Mouse (Mus musculus): ENCODE measurements around the gene Aoah. TPM values are rescaled to one million over a fixed set of nuclear protein-coding genes. Genes with fewer than 3 reads are reported as not detected.
A peak's percentile ranks its signal among the peaks of the same experiment; 100 is the strongest.

Aoah gene
- polyA plus RNA-seq, 1 experiment from 2014 or later = 0.48 TPM

- H3K27me3 ChIP-seq (ENCODE audit: low read depth, poor library complexity, severe bottlenecking) = no peaks in the 10 kb centered on the region
- no peaks in the 10 kb centered on the region for H3K36me3 ChIP-seq
- H3K9me3 ChIP-seq (replicated peaks) = no peaks in the 10 kb centered on the region
- H3K27ac ChIP-seq (replicated peaks) = no peak overlapping the region
- H3K4me3 ChIP-seq = no peak overlapping the region
- no peak for DNase-seq (ENCODE audit: low spot score)
- H3K4me1 ChIP-seq = no peaks in the 10 kb centered on the region
These were observed 142.1 kb downstream of the Aoah start for GRCm38 (mm10) chr13:20936016-20936415.

- no peaks in the 10 kb centered on the region for H3K9me3 ChIP-seq (replicated peaks)
- DNase-seq (ENCODE audit: low spot score) = peak; percentile 52
- no peak overlapping the region for H3K4me3 ChIP-seq
- no peak overlapping the region for H3K27ac ChIP-seq (replicated peaks)
- no peaks in the 10 kb centered on the region for H3K36me3 ChIP-seq
- H3K4me1 ChIP-seq = no peaks in the 10 kb centered on the region
- 29% methylated on average over 5 of the region's 5 CpGs for WGBS
- no peaks in the 10 kb centered on the region for H3K27me3 ChIP-seq (ENCODE audit: low read depth, poor library complexity, severe bottlenecking)
These were observed 143.5 kb downstream of the Aoah start for GRCm38 (mm10) chr13:20937452-20937851.

DNA sequence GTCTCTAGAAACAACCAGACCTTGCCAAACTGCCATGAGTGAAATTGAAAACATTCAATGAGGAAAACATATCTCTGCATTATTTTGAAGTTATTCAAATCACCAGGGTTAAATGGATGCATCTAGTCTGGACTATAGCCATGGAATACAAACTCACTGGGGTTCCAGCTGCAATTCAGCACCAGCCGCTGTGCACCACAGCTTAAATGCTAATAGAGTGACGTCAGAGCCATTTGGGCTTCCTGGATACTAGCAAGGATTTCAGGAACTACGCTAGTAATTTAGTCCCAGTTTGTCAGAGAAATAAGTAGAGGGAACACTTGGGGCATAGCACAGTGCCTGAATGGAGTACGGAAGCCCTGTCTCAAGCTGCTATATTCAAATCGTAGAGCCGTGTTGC is 145.2 kb downstream of the Aoah start:
- H3K36me3 ChIP-seq = no peaks in the 10 kb centered on the region
- no peaks in the 10 kb centered on the region for H3K27me3 ChIP-seq (ENCODE audit: low read depth, poor library complexity, severe bottlenecking)
- H3K9me3 ChIP-seq (replicated peaks) = no peaks in the 10 kb centered on the region
- H3K4me3 ChIP-seq = no peak overlapping the region
- 83% methylated on average over 6 of the region's 6 CpGs for WGBS
- H3K4me1 ChIP-seq = no peaks in the 10 kb centered on the region
- H3K27ac ChIP-seq (replicated peaks) = no peak overlapping the region
- no peak for DNase-seq (ENCODE audit: low spot score)

DNA sequence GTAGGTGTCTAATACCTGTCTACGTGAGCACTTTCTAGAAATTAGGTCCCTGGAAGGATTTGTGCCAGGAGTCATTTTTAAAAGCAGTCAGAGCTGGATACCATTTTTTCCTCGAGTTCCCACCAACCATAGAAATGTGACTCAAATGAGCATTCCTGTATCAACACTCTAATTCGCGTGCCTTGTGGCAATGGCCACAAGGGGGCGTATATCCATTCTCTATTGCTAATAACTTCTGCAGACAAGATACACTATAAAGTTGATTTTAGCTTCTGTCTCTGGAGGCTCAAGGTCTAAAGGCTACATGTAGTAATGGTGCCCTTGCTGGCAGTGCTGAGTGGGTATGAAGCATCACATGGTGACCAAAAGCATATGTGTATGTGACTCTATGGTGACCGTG is 146.5 kb downstream of the Aoah start:
- Histone ChIP-seq H3K36me3 (no peaks in the 10 kb centered on the region), H3K27me3 (ENCODE audit: low read depth, poor library complexity, severe bottlenecking) (no peaks in the 10 kb centered on the region), H3K4me3 (no peak overlapping the region), H3K4me1 (no peaks in the 10 kb centered on the region), H3K9me3 (replicated peaks) (no peaks in the 10 kb centered on the region), H3K27ac (replicated peaks) (no peak overlapping the region)
- 58% methylated on average over 6 of the region's 6 CpGs for WGBS
- DNase-seq (ENCODE audit: low spot score) = peak; percentile 36

- WGBS = 92% methylated on average over 4 of the region's 4 CpGs
- H3K27me3 ChIP-seq (ENCODE audit: low read depth, poor library complexity, severe bottlenecking) = no peaks in the 10 kb centered on the region
These were observed 147.8 kb downstream of the Aoah start for GRCm38 (mm10) chr13:20941707-20942106.

DNA sequence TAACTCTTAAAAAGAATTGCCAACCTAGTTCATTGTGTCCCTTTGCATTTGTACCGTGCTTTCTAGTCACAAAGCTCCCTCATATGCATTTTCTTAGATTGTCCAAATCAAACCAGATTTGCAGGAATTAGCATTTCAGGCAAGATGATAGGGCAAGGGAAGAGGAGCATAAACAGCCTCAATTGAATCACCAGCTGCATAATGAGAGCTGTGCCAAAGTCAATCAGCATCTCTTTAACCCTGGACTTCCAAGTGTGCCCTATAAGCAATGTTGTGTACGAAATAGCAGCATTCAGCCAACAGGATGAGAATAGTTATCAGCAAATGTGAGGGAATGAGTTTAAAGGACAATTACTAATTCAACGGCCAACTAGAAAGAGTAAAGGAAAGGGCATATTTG is 169.2 kb downstream of the Aoah start:
- Histone ChIP-seq H3K27ac (replicated peaks) (no peak overlapping the region), H3K36me3 (no peaks in the 10 kb centered on the region), H3K4me1 (no peaks in the 10 kb centered on the region), H3K27me3 (ENCODE audit: low read depth, poor library complexity, severe bottlenecking) (no peaks in the 10 kb centered on the region), H3K9me3 (replicated peaks) (no peaks in the 10 kb centered on the region), H3K4me3 (no peak overlapping the region)
- no peak for DNase-seq (ENCODE audit: low spot score)
- 81% methylated on average over 3 of the region's 3 CpGs for WGBS

More at GRCm38 (mm10) chr13:20941707-20942106, 147.8 kb downstream of the Aoah start:
- Histone ChIP-seq H3K27ac (replicated peaks) (no peak overlapping the region), H3K36me3 (no peaks in the 10 kb centered on the region), H3K9me3 (replicated peaks) (no peaks in the 10 kb centered on the region), H3K4me1 (no peaks in the 10 kb centered on the region), H3K4me3 (no peak overlapping the region)
- no peak for DNase-seq (ENCODE audit: low spot score)

DNA sequence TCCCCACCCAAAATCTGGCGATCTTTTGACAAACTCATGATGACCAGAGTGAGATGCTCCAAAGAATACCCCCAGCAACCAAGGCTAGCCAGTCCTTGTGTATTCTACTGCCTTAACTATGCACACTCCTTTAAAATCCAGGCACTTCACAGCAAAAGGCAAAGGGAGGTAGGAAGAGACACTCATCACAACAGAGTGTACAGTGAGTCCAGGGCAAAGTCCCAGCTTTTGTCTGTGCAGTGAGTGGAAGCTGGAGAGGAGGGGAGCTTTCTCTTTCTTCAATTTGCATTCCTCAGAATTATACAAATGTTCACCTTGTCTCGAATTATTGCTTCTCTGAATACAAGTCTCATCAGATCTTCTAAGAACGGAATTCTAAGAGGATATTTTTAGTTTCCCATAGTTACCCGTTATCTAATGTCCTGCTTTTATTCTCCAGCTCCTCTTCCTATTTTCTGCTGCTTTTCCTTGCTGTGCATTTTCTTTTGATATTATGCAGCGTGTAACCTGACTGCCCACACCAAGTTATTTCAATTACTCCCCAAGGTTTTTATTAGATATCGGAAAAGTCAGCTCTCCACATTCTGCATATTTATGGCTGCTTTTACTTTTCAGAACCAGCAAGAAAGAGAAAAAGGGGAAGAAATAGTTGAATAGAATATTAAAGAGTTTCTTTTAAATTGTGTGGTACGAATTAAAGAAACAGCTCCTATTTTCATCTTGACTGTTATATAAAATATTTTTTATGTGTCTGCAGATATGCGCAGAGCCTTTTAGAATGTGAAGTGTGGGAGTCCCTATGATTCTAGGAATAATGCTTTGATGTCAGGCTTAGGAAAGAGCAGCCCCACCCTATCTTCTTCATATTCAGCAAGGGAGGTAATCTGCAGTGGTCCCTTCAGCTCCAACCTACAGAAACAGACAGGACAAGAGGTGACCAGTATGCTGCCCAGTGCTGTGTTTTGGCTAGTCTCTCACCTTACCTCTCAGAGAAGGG is 187.6 kb downstream of the Aoah start:
- H3K9me3 ChIP-seq (replicated peaks) = no peaks in the 10 kb centered on the region
- no peak for DNase-seq (ENCODE audit: low spot score)
- no peak overlapping the region for H3K27ac ChIP-seq (replicated peaks)
- H3K4me1 ChIP-seq = no peaks in the 10 kb centered on the region
- no peak overlapping the region for H3K4me3 ChIP-seq
- H3K36me3 ChIP-seq = no peaks in the 10 kb centered on the region
- H3K27me3 ChIP-seq (ENCODE audit: low read depth, poor library complexity, severe bottlenecking) = no peaks in the 10 kb centered on the region
- 92% methylated on average over 8 of the region's 8 CpGs for WGBS

DNA sequence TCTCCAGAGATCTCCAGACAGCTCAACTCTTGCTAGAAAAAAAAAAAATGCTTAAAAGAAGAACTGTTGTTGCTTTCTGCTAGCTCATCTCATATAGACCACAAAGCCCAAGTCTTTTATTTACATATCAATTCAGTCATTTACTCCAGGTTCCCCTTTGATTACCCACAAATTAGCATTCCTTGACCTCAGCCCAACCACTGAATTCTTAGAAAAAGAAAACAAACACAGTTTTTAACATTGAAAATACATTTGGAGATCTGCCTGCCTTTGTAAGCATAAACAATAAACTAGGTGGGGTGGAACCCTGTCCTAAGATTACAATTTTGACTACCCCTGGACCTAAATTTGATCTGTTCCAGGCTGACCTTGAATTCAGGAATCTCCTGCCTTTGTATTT is 191.6 kb downstream of the Aoah start:
- H3K27ac ChIP-seq (replicated peaks) = no peak overlapping the region
- H3K36me3 ChIP-seq = no peaks in the 10 kb centered on the region
- H3K4me3 ChIP-seq = no peak overlapping the region
- H3K9me3 ChIP-seq (replicated peaks) = no peaks in the 10 kb centered on the region
- no peak for DNase-seq (ENCODE audit: low spot score)
- H3K27me3 ChIP-seq (ENCODE audit: low read depth, poor library complexity, severe bottlenecking) = no peaks in the 10 kb centered on the region
- H3K4me1 ChIP-seq = no peaks in the 10 kb centered on the region

DNA sequence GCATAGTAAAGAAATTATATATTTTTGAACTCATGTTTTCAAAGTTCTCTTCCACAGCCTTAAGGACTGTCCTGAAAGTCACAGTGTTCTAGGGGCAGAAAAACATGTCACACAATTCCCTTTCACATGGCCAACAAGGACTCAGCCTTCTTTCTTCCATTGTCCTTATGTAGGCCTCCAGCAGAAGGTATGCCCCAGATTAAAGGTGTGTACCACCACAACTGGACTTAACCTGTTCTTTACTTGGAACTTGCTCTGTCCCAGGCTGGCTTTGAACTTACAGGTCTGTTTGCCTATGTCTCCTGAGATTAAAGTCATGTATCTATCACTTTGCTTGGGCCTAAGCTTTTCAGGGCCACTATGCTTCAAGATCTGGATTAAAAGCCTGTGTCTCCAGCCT is 192.0 kb downstream of the Aoah start:
- no peaks in the 10 kb centered on the region for H3K4me1 ChIP-seq
- no peak overlapping the region for H3K27ac ChIP-seq (replicated peaks)
- DNase-seq (ENCODE audit: low spot score) = no peak
- no peak overlapping the region for H3K4me3 ChIP-seq
- no peaks in the 10 kb centered on the region for H3K36me3 ChIP-seq
- no peaks in the 10 kb centered on the region for H3K27me3 ChIP-seq (ENCODE audit: low read depth, poor library complexity, severe bottlenecking)
- H3K9me3 ChIP-seq (replicated peaks) = no peaks in the 10 kb centered on the region

- H3K4me3 ChIP-seq = no peak overlapping the region
- H3K4me1 ChIP-seq = no peaks in the 10 kb centered on the region
These were observed 211.3 kb downstream of the Aoah start for GRCm38 (mm10) chr13:21005238-21005637.

DNA sequence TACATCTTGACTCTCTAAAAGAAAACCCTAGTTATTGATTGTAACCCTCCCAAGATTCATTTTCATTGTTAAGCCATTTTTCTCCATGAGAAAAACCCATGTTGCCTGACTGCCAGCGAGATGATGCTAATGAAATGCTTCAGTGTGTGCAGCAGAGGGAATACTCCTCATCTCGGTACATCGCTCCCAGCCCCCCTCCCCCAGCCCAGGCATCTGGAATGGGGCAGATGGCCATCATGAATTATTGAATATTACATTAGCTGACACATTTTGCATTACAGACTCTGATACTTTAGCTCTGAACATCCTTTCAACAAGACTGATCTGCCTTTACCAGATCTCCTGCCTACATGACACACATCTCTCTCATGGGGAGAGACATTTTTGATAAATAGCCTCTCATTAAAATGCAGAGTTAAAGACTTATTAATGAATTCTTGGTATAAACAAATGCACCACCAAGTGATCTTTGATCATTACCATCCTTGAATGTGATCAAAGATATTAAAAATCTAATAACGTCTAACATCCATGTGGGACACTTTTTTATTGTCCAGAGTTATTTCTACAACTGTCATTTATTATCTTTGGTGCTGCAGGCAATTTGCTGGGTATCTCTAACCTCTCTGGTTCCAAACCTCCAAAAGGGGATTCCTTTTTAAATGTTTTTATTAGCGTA is 211.9 kb downstream of the Aoah start:
- Histone ChIP-seq H3K9me3 (replicated peaks) (no peaks in the 10 kb centered on the region), H3K4me3 (no peak overlapping the region), H3K4me1 (no peaks in the 10 kb centered on the region), H3K27me3 (ENCODE audit: low read depth, poor library complexity, severe bottlenecking) (no peaks in the 10 kb centered on the region), H3K27ac (replicated peaks) (no peak overlapping the region), H3K36me3 (no peaks in the 10 kb centered on the region)
- DNase-seq (ENCODE audit: low spot score) = no peak
- WGBS = 82% methylated on average over 5 of the region's 5 CpGs

More at GRCm38 (mm10) chr13:21005238-21005637, 211.3 kb downstream of the Aoah start:
- Histone ChIP-seq H3K9me3 (replicated peaks) (no peaks in the 10 kb centered on the region), H3K36me3 (no peaks in the 10 kb centered on the region), H3K27me3 (ENCODE audit: low read depth, poor library complexity, severe bottlenecking) (no peaks in the 10 kb centered on the region), H3K27ac (replicated peaks) (no peak overlapping the region)
- DNase-seq (ENCODE audit: low spot score) = no peak
- 89% methylated on average over 5 of the region's 5 CpGs for whole genome bisulfite sequencing

- Histone ChIP-seq H3K9me3 (replicated peaks) (no peaks in the 10 kb centered on the region), H3K27me3 (ENCODE audit: low read depth, poor library complexity, severe bottlenecking) (no peaks in the 10 kb centered on the region), H3K36me3 (no peaks in the 10 kb centered on the region), H3K4me3 (no peak overlapping the region), H3K27ac (replicated peaks) (no peak overlapping the region), H3K4me1 (no peaks in the 10 kb centered on the region)
- no peak for DNase-seq (ENCODE audit: low spot score)
- WGBS = 92% methylated on average over 4 of the region's 4 CpGs
These were observed 212.4 kb downstream of the Aoah start for GRCm38 (mm10) chr13:21006321-21006653.

DNA sequence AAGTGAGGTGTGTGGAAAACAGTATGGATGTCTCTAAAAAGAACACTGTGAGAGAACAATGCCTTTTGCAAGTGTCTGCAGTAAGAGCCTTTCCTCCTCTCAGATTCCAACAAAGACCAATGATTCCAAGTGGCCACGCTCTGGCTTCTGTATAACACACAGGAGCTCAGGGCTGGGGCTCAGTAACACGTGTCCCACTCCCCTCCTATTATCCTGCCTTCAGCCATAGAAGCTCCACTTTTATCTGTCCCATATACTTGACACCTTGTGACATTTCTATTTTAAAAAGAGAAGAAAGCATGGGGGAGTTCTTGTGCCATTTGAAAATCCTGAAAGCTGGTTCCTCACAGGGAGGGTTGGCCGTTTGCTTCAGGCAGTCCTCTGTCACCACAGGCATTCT is 219.7 kb downstream of the Aoah start:
- DNase-seq (ENCODE audit: low spot score) = no peak
- no peaks in the 10 kb centered on the region for H3K36me3 ChIP-seq
- WGBS = 80% methylated on average over 3 of the region's 3 CpGs
- H3K27ac ChIP-seq (replicated peaks) = no peak overlapping the region
- no peaks in the 10 kb centered on the region for H3K9me3 ChIP-seq (replicated peaks)
- H3K27me3 ChIP-seq (ENCODE audit: low read depth, poor library complexity, severe bottlenecking) = no peaks in the 10 kb centered on the region
- no peak overlapping the region for H3K4me3 ChIP-seq
- H3K4me1 ChIP-seq = no peaks in the 10 kb centered on the region
